Mouse (Mus musculus): ENCODE measurements around the gene Defb19.

Gene Defb19

DNA sequence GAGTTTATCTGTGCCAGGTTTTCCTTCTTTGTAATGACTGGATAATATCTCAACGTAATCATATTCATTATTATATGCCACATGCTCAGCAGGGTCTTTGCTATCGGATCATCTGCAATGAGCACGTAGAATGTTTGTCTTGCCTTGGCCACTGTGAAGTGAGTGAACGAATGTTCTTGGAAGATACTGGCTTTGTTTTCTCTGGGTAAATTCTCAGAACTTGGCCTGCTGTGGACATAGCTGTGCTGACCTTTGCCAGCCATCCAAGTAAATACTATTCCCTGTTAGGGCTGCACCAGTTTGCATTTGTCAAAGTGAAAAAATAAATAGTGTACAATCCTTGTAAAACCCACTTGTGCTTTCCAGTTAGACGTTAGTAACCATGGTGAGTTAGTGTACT lies 32.0 kb downstream of the Defb19 start:
- no peak for TF ChIP-seq GATA4 (IDR thresholded peaks at IDR 0.05; ENCODE audit: insufficient replicate concordance, low read length)

DNA sequence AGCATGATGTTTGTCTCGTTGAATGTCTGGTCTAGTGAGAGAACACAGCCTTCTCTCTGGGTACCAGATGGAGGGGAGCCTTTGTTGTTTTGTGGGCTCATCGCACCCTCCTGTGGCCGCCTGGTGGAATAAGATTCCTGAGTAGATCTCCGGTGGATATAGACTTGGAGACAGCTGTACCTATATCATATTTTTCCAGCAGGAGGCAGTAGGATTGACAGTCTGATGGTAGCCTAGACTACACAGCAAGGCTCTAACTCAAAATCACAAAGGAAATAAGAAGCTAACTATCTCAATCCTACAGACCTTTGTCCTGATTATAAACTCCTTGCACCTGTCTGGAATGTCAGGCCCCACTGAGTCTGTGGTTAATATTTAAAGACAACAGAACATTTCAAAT lies 35.4 kb downstream of the Defb19 start:
- TF ChIP-seq GATA4 (IDR thresholded peaks at IDR 0.05; ENCODE audit: insufficient replicate concordance, low read length): no peak

DNA sequence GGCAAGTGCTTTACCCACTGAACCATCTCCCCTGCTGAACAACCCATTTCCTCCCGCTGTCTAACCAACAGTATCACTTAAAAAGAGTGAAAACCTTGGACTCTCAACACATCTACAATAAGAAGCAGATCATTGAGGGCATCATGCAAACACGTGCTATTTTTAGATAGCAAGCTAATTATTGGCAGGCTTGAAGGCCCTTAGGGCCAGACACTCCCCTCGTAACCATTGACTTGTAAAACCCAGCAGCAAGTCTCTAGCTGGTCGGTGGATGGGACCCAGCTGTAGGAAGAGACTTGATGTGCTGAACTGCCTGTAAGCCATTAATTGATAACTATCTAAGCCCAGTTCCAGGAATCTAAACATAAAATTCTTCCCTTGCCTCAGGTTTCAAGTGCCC lies 36.6 kb downstream of the Defb19 start:
- no peak for TF ChIP-seq GATA4 (IDR thresholded peaks at IDR 0.05; ENCODE audit: insufficient replicate concordance, low read length)

DNA sequence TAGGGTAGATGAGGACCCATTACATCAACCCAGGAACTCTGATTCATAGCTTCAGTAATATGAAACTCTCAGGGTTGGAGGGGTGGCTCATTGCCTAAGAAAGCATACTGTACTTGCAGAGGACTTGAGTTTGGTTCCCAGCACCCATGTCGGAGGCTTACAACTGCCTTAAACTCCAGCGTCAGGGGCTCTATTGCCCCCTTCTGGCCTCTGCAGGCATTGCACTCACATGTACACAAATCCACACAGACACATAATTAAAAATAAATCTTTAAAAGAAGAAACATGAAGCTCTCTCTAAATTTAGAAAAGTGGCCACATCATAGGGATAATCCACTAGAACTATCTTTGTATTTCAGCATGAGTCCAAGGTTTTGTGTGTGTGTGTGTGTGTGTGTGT lies 37.2 kb downstream of the Defb19 start:
- no peak for TF ChIP-seq GATA4 (IDR thresholded peaks at IDR 0.05; ENCODE audit: insufficient replicate concordance, low read length)

DNA sequence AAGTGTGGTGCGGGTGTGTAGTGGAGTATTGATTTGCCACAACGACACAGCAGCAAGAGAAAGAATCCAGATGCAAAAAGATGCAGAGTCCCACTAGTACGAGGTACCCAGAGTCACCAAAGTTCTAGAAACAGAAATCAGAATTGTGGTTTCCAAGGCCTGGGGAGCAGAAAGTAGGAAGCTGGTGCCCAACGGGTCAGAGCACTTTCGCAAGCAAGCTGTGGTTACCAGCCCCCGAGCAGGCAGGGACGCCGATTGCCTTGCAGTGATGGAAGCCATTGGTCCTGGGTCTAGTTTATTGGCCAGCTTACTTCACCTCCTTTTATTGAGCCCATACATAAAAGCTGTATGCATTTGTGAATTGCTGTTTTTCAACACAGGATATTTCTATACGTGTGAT lies 38.1 kb downstream of the Defb19 start:
- no peak for TF ChIP-seq GATA4 (IDR thresholded peaks at IDR 0.05; ENCODE audit: insufficient replicate concordance, low read length)

DNA sequence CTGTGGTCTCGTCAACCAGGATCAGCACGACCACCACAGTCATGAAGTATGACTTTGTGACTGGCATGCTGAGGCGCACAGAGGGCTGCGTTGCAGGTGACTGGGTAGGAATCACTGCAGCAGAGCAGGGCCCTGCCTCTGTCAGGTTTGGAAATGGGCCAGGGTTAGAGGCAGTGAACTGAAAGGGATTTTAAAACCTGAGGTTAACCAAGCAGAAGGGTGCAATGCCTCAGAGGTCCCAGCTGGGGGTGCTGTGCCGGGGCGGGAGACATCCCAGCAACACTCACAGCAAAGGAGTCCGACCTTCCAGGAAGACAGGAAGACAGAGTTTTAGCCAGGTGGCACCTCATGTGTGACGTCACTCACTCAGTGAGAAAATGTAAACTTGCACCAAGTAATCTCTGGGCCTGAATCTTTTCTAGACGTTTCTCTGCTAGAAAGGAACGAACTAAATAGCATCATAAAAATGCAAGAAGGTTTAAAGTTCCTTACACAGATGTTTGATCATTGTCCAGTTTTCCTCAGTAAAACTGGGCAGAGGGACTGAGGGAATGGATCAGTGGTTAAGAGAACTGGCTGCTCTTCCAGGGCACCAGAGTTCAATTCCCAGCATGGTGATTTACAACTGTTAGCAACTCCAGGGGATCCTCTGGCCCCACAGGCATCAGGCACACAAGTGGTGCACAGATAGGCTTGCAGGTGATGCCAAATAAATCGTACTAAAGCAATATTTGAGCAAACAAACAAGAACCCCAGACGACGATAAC lies 40.0 kb downstream of the Defb19 start, which contains the start of gene Defb29:
Defb29 (minus strand) TSS at position 155 of the 767 bp plus-strand sequence.
- TF ChIP-seq GATA4 (IDR thresholded peaks at IDR 0.05; ENCODE audit: insufficient replicate concordance, low read length): no peak
